Mouse (Mus musculus) gastrocnemius, postnatal 36 days (tissue): ENCODE measurements around the gene Ralb. TPM values are rescaled to one million over a fixed set of nuclear protein-coding genes. Genes with fewer than 3 reads are reported as not detected.
A peak's percentile ranks its signal among the peaks of the same experiment; 100 is the strongest.

Experiments
- DNase-seq, 2 experiments: peaks; one replicate each; pipeline ENCODE4 v3.0.0; 2022
- intact Hi-C: fragments of 180-260 bp; cut with DNase I; formaldehyde crosslinking; loops from one replicate; pipeline ENCODE4 v1.15.1; 2025
- total RNA-seq, 2 experiments: library from RNA; stranded (reverse); gene quantifications; 2 replicates each; pipeline ENCODE4 v1.2.3; 2021

The Ralb gene
- total RNA-seq, 2 experiments from 2014 or later, result 7.6 to 9.5 TPM

DNA sequence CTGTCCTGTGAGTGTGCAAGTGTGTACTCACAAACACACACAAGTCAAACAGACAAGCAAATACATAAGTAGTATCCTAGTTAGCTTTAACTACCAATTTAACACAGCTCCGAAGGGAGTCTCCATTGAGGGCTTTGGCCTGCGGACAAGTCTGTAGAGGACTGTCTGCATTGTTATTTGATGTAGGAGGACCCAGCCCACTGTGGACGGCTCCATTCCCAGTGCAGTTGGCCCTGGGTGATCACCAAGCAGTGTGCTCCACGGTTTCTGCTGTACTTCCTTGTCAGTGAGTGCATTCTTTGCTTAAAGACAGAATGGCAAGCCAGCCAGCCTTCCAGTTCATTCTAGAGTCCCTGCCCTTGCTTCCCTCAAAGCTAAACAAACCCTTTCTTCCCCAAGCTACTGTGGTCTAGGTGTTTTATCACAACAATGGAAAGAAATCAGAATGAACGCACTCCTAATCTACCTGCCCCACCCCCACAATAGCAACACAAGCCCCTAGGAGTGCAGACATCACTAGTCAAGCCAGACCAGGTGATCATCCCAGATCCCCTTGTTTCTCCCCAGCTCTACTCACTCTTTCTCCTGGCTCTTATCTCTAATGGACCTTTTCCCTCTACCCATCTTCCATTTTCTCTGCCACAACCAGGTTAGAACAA, 7.1 kb downstream of the Ralb start:
- intact Hi-C loops, result no loop called here
- no peak for DNase-seq

DNA sequence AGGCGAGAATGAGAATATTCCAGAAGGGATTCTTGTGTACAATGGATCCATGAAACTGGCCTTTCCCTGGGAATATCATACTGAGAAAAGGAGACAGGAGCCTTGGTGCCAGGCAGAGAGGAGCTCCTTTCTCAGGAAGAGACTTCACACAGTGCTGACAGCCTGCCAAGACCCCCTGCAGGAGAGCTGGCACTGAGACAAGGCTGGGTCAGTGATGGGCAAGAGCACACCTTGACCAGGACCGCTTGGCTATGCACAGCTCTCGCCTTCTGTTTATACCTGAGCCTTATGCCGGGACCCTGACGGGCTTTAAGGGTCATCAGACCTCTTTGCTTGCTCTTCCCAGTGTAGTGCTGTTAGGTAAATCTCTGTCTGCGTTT, 9.2 kb downstream of the Ralb start:
- no peak for DNase-seq
- intact Hi-C loops, result no loop called here

DNA sequence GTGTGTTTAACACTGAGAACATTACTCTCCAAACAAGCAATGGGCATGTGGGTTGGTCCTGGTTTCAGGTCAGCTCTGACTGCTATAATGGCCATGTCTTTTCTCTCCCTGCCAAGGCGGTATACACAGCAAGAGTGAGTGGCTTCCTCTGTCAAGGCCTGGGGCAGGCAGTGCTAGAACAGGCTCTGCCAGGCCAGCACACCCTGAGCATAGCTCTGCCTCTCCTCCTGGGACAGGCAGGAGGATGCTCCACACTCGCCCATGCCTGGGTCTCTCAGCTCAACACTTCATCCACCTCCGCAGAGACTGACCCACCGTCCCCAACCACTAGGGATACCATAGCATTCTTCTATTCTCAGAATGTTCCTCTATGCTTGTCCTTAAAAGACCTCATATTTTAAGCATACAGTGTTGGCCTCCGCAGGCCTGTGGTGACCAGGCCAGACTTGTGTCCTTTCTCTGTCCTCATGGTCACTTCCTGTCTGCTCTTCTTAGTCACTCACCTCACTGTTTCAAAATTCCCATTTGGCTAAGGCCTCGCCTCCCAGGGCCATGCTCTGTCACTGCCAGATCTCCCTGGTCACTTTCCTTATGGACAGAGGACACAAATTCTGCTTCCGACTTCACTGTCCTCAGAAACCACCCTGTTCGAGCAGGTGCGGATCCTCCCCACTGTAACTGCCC, 9.7 kb downstream of the Ralb start:
- DNase-seq, result no peak
- intact Hi-C loops, result no loop called here

DNA sequence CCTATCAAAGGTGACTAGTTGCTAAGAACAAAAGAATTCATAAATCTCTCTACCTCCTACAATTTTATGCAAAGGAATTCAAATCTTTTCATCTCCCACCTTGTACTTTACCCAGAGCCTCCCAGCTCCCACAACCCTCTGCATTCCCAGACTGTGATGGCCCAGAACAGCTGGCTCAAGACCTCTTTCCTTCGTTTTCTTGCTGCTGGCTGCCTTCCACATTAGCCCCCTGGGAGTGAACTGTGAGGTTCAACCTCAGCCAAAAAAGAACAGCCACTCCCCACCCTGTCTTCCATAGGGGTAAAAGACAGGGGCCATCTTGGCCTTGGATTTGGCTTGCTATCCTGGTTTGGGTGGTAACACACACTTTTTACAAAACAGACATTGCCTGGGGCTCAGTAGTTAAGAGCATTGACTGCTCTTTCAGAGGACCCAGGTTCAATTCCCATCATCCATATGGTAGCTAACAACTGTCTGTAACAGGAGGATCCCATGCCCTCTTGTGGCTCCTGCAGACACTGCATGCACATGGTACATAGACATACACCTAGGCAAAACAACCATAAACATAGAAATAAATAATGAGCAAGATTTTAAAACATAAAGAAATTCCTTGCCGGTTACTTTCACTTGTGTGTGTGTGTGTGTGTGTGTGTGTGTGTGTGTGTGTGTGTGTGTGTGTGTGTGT, 10.4 kb downstream of the Ralb start:
- intact Hi-C loops, result no loop called here
- DNase-seq, result peak in 1 of 2 experiments; percentile 48

DNA sequence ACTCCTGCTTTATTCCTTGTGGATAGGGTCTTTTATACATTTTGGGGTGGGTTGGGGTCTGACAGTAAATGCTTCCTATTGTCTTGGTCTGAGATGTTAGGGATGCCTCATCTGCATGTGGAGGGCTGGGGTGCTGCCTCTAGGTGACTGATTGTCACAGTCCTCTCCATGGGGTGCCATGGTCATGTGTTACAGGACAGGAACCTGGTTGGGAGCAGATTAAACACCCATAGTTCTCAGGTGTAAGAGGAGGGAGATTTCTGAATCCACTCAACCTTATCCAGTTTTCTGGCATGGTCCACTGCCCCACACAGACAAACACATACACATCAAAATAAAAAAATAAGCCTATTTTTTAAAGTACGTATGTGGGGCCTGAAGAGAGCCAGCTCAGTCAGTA, 12.1 kb downstream of the Ralb start:
- intact Hi-C loops, result no loop called here
- DNase-seq, result no peak

DNA sequence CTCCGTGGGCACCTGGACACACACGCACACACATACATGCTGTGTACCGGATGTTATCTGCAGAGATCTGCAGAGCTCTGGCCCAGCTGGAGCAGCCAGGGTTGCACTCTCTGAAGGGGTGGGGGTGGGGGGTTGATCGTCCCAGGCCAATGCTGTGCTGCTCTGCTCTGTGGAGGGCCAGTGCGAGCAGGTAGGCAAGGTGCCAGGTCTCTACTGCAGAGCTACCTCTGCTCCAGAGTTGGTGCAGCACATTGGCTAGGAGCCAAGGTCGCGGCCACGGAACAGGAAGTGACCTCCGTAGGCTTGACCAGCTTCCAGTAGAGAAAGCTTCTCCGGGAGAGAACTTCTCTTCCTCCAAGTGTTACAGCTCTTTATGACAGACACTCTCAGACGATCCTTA, 12.5 kb downstream of the Ralb start:
- peak; percentile 60 to 66 for DNase-seq
- intact Hi-C loops, result no loop called here

DNA sequence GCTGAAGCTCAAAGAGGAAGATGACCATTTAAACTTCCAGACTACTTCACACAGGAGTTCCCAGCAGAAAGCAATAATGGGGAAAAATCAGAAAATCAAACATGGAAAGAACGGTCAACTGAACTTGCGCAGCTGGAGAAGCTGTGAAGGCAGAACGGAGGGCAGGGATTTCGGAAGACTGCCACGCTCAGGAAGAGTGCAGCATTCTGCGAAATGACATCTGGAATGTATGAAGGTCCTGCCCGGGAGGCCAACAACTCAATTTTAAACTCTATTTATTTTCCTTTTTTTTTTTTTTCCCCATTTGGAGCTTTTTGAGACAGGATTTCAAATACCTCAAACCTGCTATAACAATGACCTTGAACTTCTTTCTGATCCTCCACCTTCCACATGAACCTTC, 13.8 kb downstream of the Ralb start:
- intact Hi-C loops, result no loop called here
- no peak for DNase-seq

DNA sequence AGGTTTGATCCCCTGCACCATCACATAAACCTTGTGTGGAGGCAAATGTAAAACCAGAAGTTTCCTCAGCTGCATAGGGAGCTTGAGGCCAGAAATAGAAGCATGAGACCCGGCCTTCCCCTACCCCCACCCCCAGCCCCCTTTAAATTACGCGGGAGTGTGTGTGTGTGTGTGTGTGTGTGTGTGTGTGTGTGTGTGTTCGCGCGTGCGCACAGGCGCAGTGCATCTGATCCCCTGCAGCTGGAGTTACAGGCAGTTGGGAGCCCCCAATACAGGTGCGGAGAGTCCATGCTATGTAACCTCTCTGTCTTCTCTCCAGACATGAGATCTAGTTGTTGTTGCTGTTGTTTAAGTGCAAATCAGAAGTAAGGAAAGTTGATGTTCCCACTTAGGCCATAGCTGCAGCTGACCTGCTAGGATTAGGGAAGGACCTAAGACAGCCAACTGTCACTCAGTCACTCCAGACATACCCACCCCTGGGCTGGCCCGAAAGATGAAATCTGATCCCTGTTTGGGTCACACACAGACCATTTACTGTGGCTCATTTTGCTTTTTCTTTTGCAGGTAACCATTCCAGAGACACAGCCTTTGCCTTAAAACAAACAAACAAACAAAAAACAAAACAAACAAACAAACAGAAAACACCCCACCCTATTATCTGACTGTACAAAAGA, 16.5 kb downstream of the Ralb start:
- intact Hi-C loops, result no loop called here
- DNase-seq, result no peak

DNA sequence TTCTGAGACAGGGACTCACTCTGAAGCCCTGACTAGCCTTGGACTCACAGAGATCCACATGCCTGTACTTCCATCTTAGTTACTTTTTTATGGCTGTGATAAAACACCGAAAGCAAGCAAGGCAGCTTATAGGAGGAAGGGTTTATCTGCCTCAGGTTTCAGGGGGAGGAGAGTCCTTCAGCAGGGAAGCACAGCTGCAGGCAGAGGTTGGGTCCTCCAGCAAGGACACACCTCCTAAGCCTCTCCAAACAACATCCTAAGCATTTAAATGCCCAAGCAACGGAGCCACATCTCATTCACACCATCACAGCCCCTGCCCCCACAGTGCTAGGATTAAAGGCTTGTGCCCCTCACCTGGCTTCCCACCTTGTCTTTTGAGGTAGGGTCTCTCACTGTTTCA, 18.8 kb downstream of the Ralb start:
- intact Hi-C loops, result no loop called here
- DNase-seq, result no peak

DNA sequence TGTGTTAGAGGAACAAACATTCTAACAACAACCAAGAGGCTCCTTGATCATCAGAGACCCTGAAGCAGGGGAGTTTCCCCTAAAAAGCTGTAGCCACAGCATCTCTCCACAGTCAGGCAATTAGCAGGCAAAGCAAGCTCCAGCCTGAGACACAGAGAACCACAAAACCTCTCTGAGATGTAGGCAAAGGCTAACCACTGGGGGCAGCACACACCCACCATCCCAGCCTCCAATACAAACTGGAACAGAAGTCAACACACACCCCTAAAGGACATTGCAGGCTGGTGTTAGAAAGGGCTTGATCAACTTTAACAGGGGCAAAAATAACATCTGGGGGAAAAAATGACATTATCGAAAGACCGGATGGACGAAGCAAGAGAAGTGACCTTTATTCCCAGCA, 20.1 kb downstream of the Ralb start:
- no peak for DNase-seq
- intact Hi-C loops, result loop anchor here (5.0 kb wide), 1 partner anchor 392 kb away; no protein-coding TSS in a partner anchor

DNA sequence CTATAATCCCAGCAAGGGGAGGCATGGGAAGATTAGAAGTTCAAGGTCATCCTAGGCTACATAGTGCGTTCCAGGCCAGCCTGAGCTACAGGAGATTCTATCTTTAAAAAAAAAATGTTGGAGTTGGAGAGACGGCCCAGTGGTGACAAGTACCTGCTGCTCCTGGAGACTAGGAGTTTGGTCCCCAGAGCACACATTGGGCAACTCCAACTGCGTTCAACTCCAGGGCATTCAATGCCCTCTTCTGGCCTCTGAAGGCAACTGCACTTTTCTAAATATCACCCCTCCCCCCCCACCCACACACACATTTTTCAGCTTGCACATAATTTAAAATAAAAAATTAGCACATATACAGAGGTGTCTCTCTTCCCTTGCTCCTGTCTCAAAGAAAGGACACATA, 21.7 kb downstream of the Ralb start:
- no peak for DNase-seq
- intact Hi-C loops, result loop anchor here (5.0 kb wide), 1 partner anchor 391 kb away; no protein-coding TSS in a partner anchor

DNA sequence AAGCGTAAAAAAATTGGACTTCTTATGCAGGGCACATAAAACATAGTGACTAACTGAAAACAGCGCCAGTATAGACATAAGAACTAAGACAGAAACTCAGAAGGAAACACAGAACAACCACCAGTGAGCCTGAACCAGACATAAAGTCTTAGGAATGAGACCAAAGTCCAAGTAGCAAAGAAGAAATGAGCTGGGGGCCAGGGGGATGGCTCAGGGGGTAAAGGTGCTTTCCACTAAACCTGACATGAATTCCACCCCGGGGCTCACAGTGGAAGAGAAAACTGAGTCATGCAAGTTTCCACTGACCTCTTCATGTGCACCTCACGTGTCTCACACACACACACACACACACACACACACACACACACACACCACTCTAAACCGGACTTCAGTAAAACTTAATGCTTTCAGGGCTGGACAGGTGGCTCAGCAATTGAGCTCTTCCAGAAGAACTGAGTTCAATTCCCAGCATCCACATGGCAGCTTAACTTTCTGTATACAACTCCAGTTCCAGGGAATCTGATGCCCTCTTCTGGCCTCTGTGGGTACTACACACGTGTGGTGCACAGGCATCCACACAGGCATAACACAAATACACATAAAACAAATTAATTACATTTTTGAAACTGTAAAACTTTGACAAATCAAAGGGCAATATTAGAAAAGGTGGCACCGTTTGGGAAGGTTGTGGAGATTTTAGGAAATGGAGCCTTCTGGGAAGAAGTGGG, 23.2 kb downstream of the Ralb start:
- intact Hi-C loops, result loop anchor here (5.0 kb wide), 1 partner anchor 389 kb away; no protein-coding TSS in a partner anchor
- DNase-seq, result no peak

DNA sequence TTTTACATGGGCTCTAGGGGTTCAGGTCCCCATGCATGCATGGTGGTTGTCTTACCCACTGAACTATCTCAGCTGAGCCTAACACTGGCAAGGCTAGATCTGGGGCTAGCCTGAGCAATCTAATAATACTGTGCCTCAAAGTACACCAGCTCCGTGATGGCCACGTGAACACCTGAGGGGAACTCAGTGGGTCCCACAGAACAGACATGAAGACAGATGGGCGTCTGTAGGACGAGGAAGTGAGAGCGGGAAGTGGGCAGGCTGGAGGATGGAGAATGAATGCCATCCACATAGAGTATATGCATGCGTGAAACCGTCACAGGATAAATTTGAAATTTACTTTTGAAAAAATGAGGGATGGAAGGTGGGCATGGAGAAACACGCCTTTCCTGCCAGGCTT, 23.9 kb downstream of the Ralb start:
- no peak for DNase-seq
- intact Hi-C loops, result loop anchor here (5.0 kb wide), 1 partner anchor 388 kb away; no protein-coding TSS in a partner anchor

DNA sequence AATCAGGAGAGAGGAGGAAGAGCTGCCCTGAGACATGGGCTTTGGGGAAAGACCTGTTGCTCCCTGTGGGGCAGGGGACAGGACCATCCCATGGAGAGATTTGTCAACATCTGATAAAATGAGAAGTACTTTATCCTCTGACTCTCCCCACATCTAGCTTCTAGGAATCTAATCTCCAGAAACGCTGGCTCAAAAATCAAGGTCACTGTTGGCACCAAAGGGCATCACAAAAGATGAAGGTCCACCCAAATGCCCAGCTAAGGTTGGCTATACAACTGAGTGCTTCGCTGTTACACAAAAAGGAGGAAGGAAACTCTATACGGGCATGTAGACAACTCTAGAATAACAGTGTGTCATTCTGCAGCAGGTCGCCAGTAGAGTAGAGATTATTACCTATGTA, 25.0 kb downstream of the Ralb start:
- no peak for DNase-seq
- intact Hi-C loops, result loop anchor here (5.0 kb wide), 1 partner anchor 387 kb away; no protein-coding TSS in a partner anchor

DNA sequence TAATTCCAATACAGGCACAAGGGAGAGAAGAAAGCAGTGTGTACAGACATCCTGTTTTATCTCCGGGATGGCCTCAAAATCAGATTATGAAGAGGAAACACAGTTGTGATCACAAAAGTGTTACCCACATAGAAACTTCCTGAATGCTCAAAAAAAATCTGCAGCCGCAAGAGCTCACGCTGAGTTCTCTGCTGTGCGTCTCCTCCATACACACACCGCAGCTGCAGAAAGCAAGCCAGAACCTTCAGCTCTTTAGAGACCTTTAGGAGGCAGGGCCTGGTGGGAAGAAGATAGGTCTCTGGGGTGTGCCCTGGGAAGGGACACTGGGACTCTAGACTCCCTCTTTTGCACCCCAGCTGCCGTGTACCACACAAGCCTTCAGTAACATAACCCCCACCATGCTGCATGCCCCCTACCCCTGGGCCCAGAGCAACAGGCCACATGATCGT, 27.7 kb downstream of the Ralb start:
- intact Hi-C loops, result no loop called here

DNA sequence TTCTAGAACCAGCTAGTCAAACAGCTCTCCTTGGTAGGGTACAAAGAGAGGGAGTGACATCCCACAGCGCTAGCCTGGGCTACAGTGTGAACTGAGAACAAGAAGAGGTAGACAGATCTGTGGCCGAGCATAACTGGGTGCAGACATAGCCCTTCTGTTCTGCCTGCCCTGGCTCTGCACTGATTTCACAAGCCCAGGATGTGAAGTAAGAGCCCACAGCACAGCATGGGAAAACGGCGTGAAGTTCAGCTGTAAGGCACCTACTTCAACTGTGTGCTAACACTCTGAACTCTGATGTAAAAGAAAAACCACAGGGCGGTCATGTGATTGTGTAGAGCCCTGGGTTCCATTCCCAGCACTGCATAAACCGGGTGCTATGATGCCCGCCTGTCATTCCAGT, 29.9 kb downstream of the Ralb start:
- no peak for DNase-seq
- intact Hi-C loops, result no loop called here

More for the DNA sequence above, 27.7 kb downstream of the Ralb start:
- no peak for DNase-seq

DNA sequence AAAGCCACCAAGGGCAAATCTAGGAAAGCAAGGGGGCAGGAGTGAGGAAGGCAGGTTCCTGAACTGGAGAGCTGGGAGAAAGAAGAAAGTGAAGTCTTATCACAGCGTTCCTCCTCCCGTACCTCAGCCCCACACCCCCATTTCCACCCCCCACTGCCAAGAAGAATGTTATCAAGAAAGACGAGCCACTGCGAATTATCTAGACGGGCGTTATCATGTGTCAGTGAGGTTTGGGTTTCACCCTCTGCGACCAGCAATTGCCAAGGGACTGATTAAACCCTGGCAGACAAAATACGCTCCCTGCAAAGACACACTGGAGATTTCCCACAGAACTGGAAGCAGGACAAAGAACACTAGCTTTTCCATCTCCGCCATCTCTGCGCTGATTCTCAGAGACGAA, 31.9 kb downstream of the Ralb start:
- intact Hi-C loops, result no loop called here
- no peak for DNase-seq

DNA sequence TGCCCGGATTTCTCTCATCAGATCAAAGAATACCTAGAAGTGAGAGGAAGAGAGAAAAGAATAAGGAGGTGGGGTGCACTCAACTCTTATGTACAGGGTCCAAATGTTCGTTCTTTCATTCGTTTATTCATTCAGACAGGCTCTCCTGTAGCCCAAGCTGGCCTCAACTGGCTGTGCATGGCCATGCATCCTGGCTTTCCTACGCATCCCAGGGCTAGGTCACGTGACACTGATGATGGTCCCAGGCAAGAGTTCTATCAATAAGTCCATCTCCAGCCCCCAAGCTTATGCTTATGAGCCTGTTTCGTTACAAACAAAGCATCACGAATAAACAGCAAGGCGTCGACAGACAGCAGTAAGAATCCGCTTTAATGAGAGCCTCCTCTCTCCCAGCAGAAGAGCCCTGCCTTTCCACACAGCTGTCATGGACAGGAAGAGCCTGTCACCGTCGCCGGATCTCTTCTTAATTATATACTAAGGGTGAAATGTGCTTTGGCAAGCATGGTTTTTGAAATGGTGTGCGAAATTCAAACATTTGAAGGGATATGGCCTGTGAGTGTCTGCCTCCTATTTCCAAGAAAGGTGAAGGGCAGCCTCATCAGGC, 32.7 kb downstream of the Ralb start:
- intact Hi-C loops, result no loop called here
- no peak for DNase-seq

DNA sequence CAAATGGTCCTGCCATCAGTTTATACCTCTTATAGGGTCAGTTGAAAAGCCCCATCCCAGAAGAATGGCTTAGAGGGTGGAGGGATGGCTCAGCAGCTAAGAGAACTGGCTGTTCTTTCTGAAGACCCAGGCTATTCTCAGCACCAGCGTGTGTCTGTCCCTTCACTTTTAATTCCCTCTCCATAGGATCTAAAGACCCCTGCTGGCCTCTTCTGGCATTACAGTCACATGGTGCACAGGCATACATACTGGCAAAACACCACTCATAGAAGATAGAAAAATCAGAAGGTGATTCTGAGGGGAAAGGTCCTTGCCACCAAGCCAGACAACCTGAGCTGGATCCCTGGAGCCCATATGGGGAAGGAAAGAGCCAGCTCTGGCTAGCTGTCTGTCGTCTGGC, 41.2 kb downstream of the Ralb start:
- intact Hi-C loops, result loop anchor here (5.0 kb wide), 1 partner anchor 376 kb away; no protein-coding TSS in a partner anchor

DNA sequence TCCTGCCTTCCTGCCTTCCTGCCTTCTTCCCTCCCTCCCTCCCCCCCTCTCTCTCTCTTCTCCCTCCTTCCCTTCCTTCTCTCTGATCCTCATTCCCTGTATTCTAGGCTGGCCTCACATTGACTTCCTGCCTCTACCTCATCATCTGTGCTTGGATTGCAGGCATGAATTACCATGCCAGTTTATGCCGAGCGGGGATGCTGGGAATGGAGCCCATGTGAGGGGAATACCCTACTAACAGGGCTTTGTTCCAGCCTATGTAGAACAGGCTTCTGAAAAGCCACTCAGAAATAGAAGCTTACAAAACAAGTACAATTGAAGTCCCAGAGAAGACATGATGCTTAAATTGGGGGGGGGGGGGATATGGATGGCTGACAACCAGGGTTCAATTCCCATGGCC, 44.5 kb downstream of the Ralb start:
- intact Hi-C loops, result loop anchor here (5.0 kb wide), 1 partner anchor 373 kb away; no protein-coding TSS in a partner anchor
- no peak for DNase-seq

More for the DNA sequence above, 41.2 kb downstream of the Ralb start:
- DNase-seq, result peak in 1 of 2 experiments; percentile 38
